Mouse (Mus musculus): ENCODE data around the gene Gm27029. TPM values are rescaled to one million over a fixed set of nuclear protein-coding genes. Genes with fewer than 3 reads are reported as not detected.

Gm27029 gene
- polyA plus RNA-seq, 1 experiment from 2014 or later, result 8.1 TPM

DNA sequence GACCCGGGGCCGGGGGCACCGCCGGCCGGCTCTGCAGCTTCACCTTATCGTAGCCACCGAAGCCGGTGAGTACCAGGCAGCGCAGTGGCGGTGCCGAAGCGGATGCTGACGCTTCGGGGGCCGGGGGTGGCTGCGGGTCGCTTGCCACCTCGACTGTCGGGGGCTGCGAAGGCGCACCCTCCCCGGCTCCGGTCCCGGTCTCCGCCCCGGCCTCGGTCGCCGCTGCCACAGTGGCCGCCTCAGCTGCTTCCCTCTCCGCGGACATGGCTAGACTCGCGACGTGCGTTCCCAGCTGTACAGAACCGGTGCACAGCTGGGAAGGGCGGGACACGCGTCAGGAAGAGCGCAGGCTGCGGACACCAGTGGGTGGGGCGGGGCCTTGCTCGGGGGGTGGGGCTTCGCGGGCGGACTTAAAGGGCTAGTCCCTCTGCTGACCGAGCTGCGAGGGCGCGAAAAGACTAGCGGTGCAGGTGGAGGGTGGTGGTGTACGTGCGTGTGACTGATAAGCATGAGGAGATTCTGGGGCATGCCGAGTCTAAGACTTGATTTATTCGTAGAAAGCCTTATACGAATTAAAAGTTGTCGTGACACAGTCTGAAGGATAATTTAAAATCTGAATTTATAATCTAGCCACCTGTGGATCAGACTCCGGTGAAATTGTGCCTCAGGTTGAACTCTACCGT is 41.4 kb upstream of the Gm27029 start, which contains the start of gene Vat1:
Gene Vat1, minus strand, starts transcription at position 362 of the 683 bp plus-strand sequence.
- Histone ChIP-seq H3K27me3 (no peaks in the 10 kb centered on the region), H3K36me3 (peaks cover 24% of the 10 kb centered on the region), H3K4me2 (replicated peaks) (peak within 1 kb of the TSS; percentile 83), H3K27ac (peak within 1 kb of the TSS; percentile 94), H3K9me3 (replicated peaks) (no peaks in the 10 kb centered on the region), H3K4me3 (peak within 1 kb of the TSS; percentile 92), H3K9ac (peak within 1 kb of the TSS; percentile 91), H3K4me1 (peaks cover 66% of the 10 kb centered on the region)
- ATAC-seq (ENCODE audit: low FRiP score), result peak; percentile 45
- WGBS, result 1% methylated on average over 60 of the region's 60 CpGs

DNA sequence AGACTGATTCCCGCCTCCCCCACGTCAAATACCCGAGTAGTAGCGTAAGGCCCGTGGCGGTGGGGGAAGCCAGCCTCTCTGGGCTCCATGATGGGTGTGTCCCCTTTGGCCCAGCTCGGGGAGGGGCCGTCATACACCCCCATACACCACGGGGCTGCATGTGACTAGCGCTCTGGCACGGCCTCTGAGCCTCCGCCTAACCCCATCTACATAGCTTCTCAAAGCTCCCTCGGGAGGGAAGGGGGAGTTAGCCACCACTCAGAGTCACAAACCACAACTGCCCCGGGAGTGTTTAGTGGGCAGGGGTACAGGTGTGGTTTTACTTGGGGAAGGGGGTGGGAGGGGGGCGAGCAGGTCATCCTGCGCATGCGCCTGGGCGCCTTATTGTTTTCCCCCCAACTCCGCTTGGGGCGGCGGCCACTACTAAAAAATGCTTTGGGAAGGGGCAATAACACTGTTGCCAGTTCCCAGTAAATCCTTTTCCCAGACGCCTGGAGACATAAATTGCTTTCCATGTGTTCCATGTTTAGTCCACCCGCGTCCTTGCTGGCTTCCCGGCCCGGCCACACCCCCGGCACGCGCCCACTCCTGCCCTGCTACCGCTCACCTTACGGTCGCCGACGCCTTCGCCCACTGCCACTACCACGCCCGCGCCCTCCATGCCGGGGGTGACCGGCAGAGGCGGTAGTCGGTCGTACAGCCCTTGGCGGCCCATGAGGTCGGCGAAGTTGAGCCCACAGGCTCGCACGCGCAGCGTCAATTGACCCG is 40.7 kb upstream of the Gm27029 start:
- peak overlapping the region; percentile 94 for H3K27ac ChIP-seq
- peaks cover 60% of the 10 kb centered on the region for H3K4me1 ChIP-seq
- peak overlapping the region; percentile 91 for H3K9ac ChIP-seq
- WGBS, result under 1% methylated on average over 51 of the region's 51 CpGs
- no peaks in the 10 kb centered on the region for H3K9me3 ChIP-seq (replicated peaks)
- ATAC-seq (ENCODE audit: low FRiP score), result peak; percentile 38
- H3K36me3 ChIP-seq, result peaks cover 22% of the 10 kb centered on the region
- H3K27me3 ChIP-seq, result no peaks in the 10 kb centered on the region
- peak overlapping the region; percentile 83 for H3K4me2 ChIP-seq (replicated peaks)
- peak overlapping the region; percentile 92 for H3K4me3 ChIP-seq

DNA sequence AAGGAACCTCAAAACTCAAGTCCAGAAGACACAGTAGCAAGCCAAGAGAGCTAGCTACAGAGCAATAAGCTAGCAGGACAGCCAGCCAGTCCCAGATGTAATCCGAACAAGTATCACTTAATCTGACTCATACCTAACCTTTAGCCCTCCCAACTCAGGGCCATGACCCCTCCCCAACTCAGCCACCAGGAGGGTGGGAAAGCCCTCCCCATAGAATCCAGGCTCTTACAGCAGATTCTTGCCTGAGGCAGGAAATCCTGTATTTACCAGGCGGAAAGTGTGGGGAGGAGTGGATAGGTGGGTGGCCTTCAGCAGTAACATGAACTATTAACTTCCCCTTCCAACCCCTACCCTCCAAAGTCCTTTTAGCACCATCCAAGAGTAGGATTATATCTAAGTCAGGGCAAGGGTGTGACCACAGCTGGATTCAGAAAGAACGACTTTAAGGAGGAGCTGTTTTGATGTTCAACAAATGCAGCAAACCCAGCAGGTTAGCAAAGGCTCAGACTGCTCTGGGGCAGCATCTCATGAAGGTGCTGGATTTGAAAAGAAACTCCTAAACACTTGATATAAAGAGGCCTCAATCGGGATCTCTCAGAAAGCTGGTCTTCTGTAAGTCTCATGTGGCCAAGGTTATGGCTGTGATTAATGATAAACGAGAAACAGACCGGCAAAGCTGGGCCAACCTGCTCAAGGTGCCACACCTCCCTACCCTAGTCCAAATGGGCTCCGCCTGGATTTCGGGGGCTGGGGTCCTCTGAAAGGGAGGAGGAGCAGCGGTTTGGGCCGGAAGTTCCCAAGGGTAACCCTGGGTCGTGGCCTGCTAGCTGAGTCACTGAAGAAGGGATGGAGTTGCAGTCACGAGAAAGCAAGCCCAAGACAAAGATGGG is 39.9 kb upstream of the Gm27029 start, which contains the start of gene Rnd2:
Gene Rnd2, plus strand, starts transcription at position 789 of the 890 bp plus-strand sequence.
- Histone ChIP-seq H3K27ac (peak within 1 kb of the TSS; percentile 94), H3K27me3 (no peaks in the 10 kb centered on the region), H3K4me2 (replicated peaks) (peak within 1 kb of the TSS; percentile 83), H3K4me3 (peak within 1 kb of the TSS; percentile 92), H3K4me1 (peaks cover 60% of the 10 kb centered on the region), H3K9me3 (replicated peaks) (no peaks in the 10 kb centered on the region), H3K9ac (peak within 1 kb of the TSS; percentile 91), H3K36me3 (peaks cover 31% of the 10 kb centered on the region)
- 12% methylated on average over 12 of the region's 12 CpGs for WGBS
- peak; percentile 2; the same call in 1 of the 2 replicates for ATAC-seq (ENCODE audit: low FRiP score)

GRCm38 (mm10) chr11:101462583-101463440 is 38.2 kb upstream of the Gm27029 start:
- 0 out of 2 replicates have a peak, but pooled peaks have one; percentile 46 for ATAC-seq (ENCODE audit: low FRiP score)
- Histone ChIP-seq H3K9ac (no peak overlapping the region; the same call in 1 of the 2 replicates), H3K27me3 (no peaks in the 10 kb centered on the region), H3K4me3 (peak overlapping the region; percentile 92), H3K4me2 (replicated peaks) (peak overlapping the region; percentile 83), H3K4me1 (peaks cover 58% of the 10 kb centered on the region), H3K36me3 (peaks cover 46% of the 10 kb centered on the region), H3K27ac (peak overlapping the region; percentile 94), H3K9me3 (replicated peaks) (no peaks in the 10 kb centered on the region)
- WGBS, result 31% methylated on average over 13 of the region's 13 CpGs

- Histone ChIP-seq H3K4me1 (peaks cover 52% of the 10 kb centered on the region), H3K9ac (no peak overlapping the region; the same call in 1 of the 2 replicates), H3K4me2 (replicated peaks) (peak overlapping the region; percentile 83), H3K9me3 (replicated peaks) (no peaks in the 10 kb centered on the region), H3K36me3 (peaks cover 53% of the 10 kb centered on the region), H3K4me3 (no peak overlapping the region), H3K27me3 (no peaks in the 10 kb centered on the region), H3K27ac (peak overlapping the region; percentile 63; the same call in 1 of the 2 replicates)
- ATAC-seq (ENCODE audit: low FRiP score), result no peak
- 62% methylated on average over 14 of the region's 14 CpGs for WGBS
Measured at GRCm38 (mm10) chr11:101462141-101462540, 37.5 kb upstream of the Gm27029 start.

DNA sequence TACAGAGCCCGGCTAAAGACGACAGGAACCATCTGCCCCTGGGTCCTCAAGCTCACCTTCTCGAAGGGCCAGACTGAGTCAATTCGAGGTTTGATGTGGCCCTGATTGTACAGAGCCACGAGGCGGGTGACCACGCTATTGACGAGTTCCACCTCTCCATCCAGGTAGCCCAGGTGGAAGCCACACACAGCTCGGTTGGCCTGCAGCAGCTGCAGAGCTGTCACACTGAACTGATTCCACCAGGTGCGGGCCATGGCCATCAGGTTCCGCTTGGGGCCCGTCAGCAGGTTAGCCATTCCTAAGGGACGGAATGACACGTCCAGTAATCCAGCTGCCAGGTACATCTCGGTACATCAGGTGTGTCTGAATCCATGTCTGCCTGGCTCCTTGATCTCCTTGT is 35.7 kb upstream of the Gm27029 start:
- H3K9ac ChIP-seq, result 0 out of 2 replicates have a peak overlapping the region, but pooled peaks have one; percentile 18
- H3K4me1 ChIP-seq, result peaks cover 42% of the 10 kb centered on the region
- peaks cover 60% of the 10 kb centered on the region for H3K36me3 ChIP-seq
- WGBS, result 88% methylated on average over 15 of the region's 15 CpGs
- no peak overlapping the region for H3K4me2 ChIP-seq (replicated peaks)
- H3K27ac ChIP-seq, result no peak overlapping the region
- H3K27me3 ChIP-seq, result no peaks in the 10 kb centered on the region
- no peaks in the 10 kb centered on the region for H3K9me3 ChIP-seq (replicated peaks)
- H3K4me3 ChIP-seq, result no peak overlapping the region
- ATAC-seq (ENCODE audit: low FRiP score), result no peak

DNA sequence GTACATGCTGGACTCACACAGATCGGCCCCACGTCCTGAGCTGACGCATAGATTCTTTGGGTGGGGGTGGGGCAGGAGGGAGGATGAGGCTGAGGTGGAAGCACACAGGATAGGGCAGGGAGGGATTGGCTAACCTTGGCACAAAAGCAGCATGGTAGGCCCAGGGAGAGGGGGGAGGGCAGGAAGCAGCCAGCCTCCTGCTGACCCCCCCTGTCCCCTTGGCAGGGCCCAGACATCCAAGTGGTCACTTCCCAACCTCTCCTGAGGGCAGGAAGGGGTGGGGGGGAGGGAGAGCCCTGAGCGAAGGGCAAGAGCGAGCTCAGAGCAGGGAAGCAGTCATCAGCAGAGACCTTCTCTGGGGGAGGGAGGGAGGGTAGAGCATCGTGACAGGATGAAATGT is 35.1 kb upstream of the Gm27029 start:
- WGBS, result 35% methylated on average over 5 of the region's 6 CpGs
- Histone ChIP-seq H3K4me3 (no peak overlapping the region), H3K4me1 (peaks cover 44% of the 10 kb centered on the region), H3K9me3 (replicated peaks) (no peaks in the 10 kb centered on the region), H3K36me3 (peaks cover 60% of the 10 kb centered on the region), H3K9ac (peak overlapping the region; percentile 18; the same call in 1 of the 2 replicates), H3K27me3 (no peaks in the 10 kb centered on the region), H3K4me2 (replicated peaks) (no peak overlapping the region), H3K27ac (no peak overlapping the region)
- no peak for ATAC-seq (ENCODE audit: low FRiP score)

DNA sequence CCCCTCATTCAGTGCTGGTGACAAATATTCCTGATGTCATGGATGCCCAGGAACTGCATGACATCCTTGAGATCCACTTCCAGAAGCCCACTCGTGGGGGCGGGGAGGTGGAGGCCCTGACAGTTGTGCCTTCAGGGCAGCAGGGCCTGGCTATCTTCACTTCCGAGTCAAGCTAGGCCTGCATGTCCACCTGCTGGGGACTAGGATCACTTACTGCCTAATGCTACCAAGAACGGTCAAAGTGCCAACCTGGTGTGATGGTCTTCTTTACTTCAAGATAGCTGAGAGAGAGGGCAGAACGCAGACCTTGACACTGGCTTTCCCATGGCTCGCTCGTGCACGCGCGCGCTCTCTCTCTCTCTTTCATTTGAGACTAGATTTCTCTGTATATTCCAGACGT is 33.6 kb upstream of the Gm27029 start:
- H3K9me3 ChIP-seq (replicated peaks), result no peaks in the 10 kb centered on the region
- WGBS, result 86% methylated on average over 12 of the region's 12 CpGs
- H3K27ac ChIP-seq, result no peak overlapping the region
- H3K4me3 ChIP-seq, result no peak overlapping the region
- no peak overlapping the region for H3K4me2 ChIP-seq (replicated peaks)
- no peaks in the 10 kb centered on the region for H3K27me3 ChIP-seq
- H3K4me1 ChIP-seq, result peaks cover 33% of the 10 kb centered on the region
- no peak overlapping the region for H3K9ac ChIP-seq
- peaks cover 60% of the 10 kb centered on the region for H3K36me3 ChIP-seq
- ATAC-seq (ENCODE audit: low FRiP score), result no peak

DNA sequence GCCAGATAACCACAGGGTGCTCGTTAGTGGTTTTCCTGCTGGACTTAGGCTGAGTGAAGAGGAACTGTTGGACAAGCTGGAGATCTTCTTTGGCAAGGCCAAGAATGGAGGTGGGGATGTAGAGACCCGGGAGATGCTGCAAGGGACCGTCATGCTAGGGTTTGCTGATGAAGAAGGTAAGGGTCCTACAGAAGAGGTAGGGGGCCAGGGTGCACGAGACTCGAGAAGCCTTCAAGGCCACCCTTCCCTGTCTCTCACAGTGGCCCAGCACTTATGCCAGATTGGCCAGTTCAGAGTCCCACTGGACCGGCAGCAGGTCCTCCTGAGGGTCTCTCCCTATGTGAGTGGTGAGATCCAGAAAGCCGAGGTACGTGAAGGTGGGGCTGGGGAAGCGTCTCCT is 33.0 kb upstream of the Gm27029 start:
- ATAC-seq (ENCODE audit: low FRiP score), result no peak
- H3K27ac ChIP-seq, result no peak overlapping the region
- H3K9me3 ChIP-seq (replicated peaks), result no peaks in the 10 kb centered on the region
- H3K27me3 ChIP-seq, result no peaks in the 10 kb centered on the region
- no peak overlapping the region for H3K4me3 ChIP-seq
- H3K4me2 ChIP-seq (replicated peaks), result no peak overlapping the region
- H3K9ac ChIP-seq, result no peak overlapping the region
- H3K36me3 ChIP-seq, result peaks cover 59% of the 10 kb centered on the region
- WGBS, result 89% methylated on average over 9 of the region's 9 CpGs
- peaks cover 28% of the 10 kb centered on the region for H3K4me1 ChIP-seq

DNA sequence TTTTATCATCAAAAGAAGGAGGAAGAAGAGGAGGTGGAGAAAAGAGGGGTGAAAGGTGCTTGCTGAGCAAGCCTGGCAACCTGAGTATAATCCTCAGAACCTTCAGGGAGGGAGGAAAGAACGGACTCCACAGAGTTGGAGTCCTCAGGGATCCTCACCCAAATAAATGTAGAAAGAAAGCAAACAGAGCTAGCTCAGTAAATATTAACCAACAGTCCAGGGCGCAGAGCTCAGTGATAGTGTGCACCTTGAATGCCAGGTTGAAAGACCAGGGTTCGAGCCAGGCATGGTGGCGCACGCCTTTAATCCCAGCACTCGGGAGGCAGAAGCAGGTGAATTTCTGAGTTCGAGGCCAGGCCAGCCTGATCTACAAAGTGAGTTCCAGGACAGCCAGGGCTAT is 31.0 kb upstream of the Gm27029 start:
- Histone ChIP-seq H3K36me3 (peaks cover 41% of the 10 kb centered on the region), H3K27me3 (no peaks in the 10 kb centered on the region), H3K27ac (no peak overlapping the region), H3K4me1 (peaks cover 18% of the 10 kb centered on the region), H3K9me3 (replicated peaks) (no peaks in the 10 kb centered on the region), H3K4me3 (no peak overlapping the region), H3K4me2 (replicated peaks) (no peak overlapping the region), H3K9ac (no peak overlapping the region)
- WGBS, result 91% methylated on average over 7 of the region's 7 CpGs
- ATAC-seq (ENCODE audit: low FRiP score), result no peak

DNA sequence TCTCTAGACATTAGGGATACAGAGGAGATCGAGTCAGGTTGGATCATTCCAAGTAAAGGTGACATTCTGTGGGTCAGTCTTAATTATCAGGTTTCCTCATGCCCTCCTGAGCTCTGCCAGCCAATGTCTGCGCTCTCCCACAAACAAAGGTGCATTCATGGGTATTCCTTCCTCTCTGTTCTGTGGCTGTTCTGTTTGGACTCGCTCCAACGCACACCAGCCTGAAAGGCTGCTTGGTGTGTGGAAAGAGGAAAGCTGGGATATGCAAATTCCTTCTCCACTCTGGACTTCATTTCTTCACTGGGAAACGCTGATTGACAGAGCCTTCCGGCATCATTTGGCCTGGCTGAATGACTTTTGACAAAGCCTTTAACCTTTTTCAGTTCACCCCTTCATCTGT is 30.1 kb upstream of the Gm27029 start:
- Histone ChIP-seq H3K4me2 (replicated peaks) (no peak overlapping the region), H3K9me3 (replicated peaks) (no peaks in the 10 kb centered on the region), H3K4me1 (peaks cover 14% of the 10 kb centered on the region), H3K4me3 (no peak overlapping the region), H3K36me3 (peaks cover 32% of the 10 kb centered on the region), H3K27ac (peak overlapping the region; percentile 71), H3K27me3 (no peaks in the 10 kb centered on the region), H3K9ac (no peak overlapping the region)
- WGBS, result 31% methylated on average over 6 of the region's 6 CpGs
- ATAC-seq (ENCODE audit: low FRiP score), result peak; percentile 70; the same call in 1 of the 2 replicates
